Mouse (Mus musculus) testis, postnatal 14 days (tissue): ENCODE measurements around the gene Nrip2.

Experiments used
- DNase-seq: peaks from one replicate; pipeline ENCODE4 v3.0.0; 2021; ENCODE audit warnings: low spot score

Gene Nrip2

GRCm38 (mm10) chr6:128397574-128398261 lies 1.4 kb upstream of the Nrip2 start:
- DNase-seq: no peak

GRCm38 (mm10) chr6:128399421-128400185 lies 507 bp downstream of the Nrip2 start:
- peak; percentile 51 for DNase-seq

- no peak for DNase-seq
Observed at GRCm38 (mm10) chr6:128404708-128405107, 5.6 kb downstream of the Nrip2 start.

GRCm38 (mm10) chr6:128408544-128409125 lies 9.5 kb downstream of the Nrip2 start:
- no peak for DNase-seq

GRCm38 (mm10) chr6:128410305-128410704 lies 11.2 kb downstream of the Nrip2 start:
- no peak for DNase-seq

GRCm38 (mm10) chr6:128411115-128411514 lies 12.0 kb downstream of the Nrip2 start:
- DNase-seq: no peak

GRCm38 (mm10) chr6:128416169-128416568 lies 17.1 kb downstream of the Nrip2 start:
- DNase-seq: no peak

- no peak for DNase-seq
Observed at GRCm38 (mm10) chr6:128418076-128418475, 19.0 kb downstream of the Nrip2 start.

- no peak for DNase-seq
Observed at GRCm38 (mm10) chr6:128421036-128421435, 21.9 kb downstream of the Nrip2 start.

GRCm38 (mm10) chr6:128421480-128421879 lies 22.4 kb downstream of the Nrip2 start:
- no peak for DNase-seq

GRCm38 (mm10) chr6:128423496-128424268 lies 24.6 kb downstream of the Nrip2 start:
- DNase-seq: no peak

- peak; percentile 94 for DNase-seq
Observed at GRCm38 (mm10) chr6:128424269-128425019, 25.3 kb downstream of the Nrip2 start, which contains the start of gene Itfg2. Gene Itfg2, minus strand, starts transcription at chr6:128424931.

GRCm38 (mm10) chr6:128425046-128425445 lies 25.9 kb downstream of the Nrip2 start:
- no peak for DNase-seq

GRCm38 (mm10) chr6:128427571-128427970 lies 28.5 kb downstream of the Nrip2 start:
- DNase-seq: no peak

GRCm38 (mm10) chr6:128429300-128429699 lies 30.2 kb downstream of the Nrip2 start:
- no peak for DNase-seq

- DNase-seq: no peak
Observed at GRCm38 (mm10) chr6:128429826-128430225, 30.7 kb downstream of the Nrip2 start.

GRCm38 (mm10) chr6:128432356-128432915 lies 33.3 kb downstream of the Nrip2 start:
- no peak for DNase-seq

GRCm38 (mm10) chr6:128433566-128433965 lies 34.5 kb downstream of the Nrip2 start:
- no peak for DNase-seq

- peak; percentile 82 for DNase-seq
Observed at GRCm38 (mm10) chr6:128435474-128435873, 36.4 kb downstream of the Nrip2 start.

GRCm38 (mm10) chr6:128436356-128437005 lies 37.4 kb downstream of the Nrip2 start:
- no peak for DNase-seq

GRCm38 (mm10) chr6:128437288-128437687 lies 38.2 kb downstream of the Nrip2 start:
- DNase-seq: no peak
